In the genomic region with DNA sequence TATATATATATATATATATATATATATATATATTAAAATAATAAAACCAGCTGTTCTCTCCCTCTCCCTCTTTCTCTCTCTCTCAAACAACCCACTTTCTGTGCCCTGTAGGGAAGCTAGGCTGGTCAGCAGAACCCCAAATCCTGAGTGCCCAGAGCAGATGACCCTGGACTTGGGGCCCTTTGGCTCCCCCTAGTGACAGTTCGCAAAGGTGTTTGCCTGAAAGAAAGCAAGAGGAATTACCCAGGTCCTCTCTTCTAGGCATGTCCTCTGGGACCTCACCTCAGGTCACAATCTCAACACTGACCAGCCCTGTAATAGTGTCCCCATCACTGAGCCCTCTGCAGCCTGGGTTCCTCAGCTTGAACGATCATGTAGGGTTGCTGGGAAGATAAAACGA, we compare ENCODE assay signal across 10 mouse cellular contexts. TPM values are rescaled to one million over a fixed set of nuclear protein-coding genes. Genes with fewer than 3 reads are reported as not detected.
DNase-seq lines count a peak whose midpoint lies in the region; ATAC-seq and TF ChIP-seq lines count a peak whose summit lies in the region.
"Had no signal": no experiment of that assay in that cellular context is flagged by ENCODE, and none has a peak within 500 bp of the region (broad histone marks: within the 10 kb centered on the region; RNA-seq: fewer than 3 reads in every experiment).

No protein-coding gene starts in this region.

- H3K4me1 ChIP-seq in hindbrain, embryonic 11.5 days (replicated peaks; ENCODE audit: control insufficient read depth, insufficient read depth, low read length): peaks cover 11% of the 10 kb centered on the region
- H3K4me1 ChIP-seq in hindbrain, embryonic 12.5 days: peaks cover 28% of the 10 kb centered on the region
- peaks cover 9% of the 10 kb centered on the region; the same call in 1 of the 2 replicates for H3K4me1 ChIP-seq in embryonic facial prominence, embryonic 14.5 days (ENCODE audit: control insufficient read depth, insufficient read depth, low read length)

- H3K9ac ChIP-seq in hindbrain, embryonic 11.5 days (ENCODE audit: low read depth, low read length): no peak overlapping the region
- H3K9ac ChIP-seq in hindbrain, embryonic 12.5 days: no peak overlapping the region
- no peak overlapping the region for H3K9ac ChIP-seq in embryonic facial prominence, embryonic 14.5 days (ENCODE audit: low read depth, low read length)
- H3K9ac ChIP-seq: embryonic facial prominence, embryonic 12.5 days; limb, embryonic 12.5 days had no signal

- no peaks in the 10 kb centered on the region for H3K36me3 ChIP-seq in hindbrain, embryonic 11.5 days (ENCODE audit: control insufficient read depth, insufficient read depth, low read length)
- H3K36me3 ChIP-seq in hindbrain, embryonic 12.5 days: no peaks in the 10 kb centered on the region
- H3K36me3 ChIP-seq in C2C12 (ENCODE audit: control insufficient read depth, insufficient read depth): no peaks in the 10 kb centered on the region
- no peaks in the 10 kb centered on the region for H3K36me3 ChIP-seq in embryonic facial prominence, embryonic 14.5 days (ENCODE audit: control insufficient read depth, insufficient read depth, low read length)
- H3K36me3 ChIP-seq: embryonic facial prominence, embryonic 12.5 days; limb, embryonic 12.5 days had no signal

- no peaks in the 10 kb centered on the region for H3K27me3 ChIP-seq in hindbrain, embryonic 11.5 days (ENCODE audit: control insufficient read depth, insufficient read depth, low read length)
- peaks cover 5% of the 10 kb centered on the region for H3K27me3 ChIP-seq in hindbrain, embryonic 12.5 days
- H3K27me3 ChIP-seq in C2C12 (ENCODE audit: control insufficient read depth, insufficient read depth, insufficient read length): peaks cover 48% of the 10 kb centered on the region
- H3K27me3 ChIP-seq in embryonic facial prominence, embryonic 14.5 days (replicated peaks; ENCODE audit: control insufficient read depth, insufficient read depth, low read length): peaks cover 37% of the 10 kb centered on the region

- no peak overlapping the region for H3K4me3 ChIP-seq in hindbrain, embryonic 11.5 days (ENCODE audit: low read depth, low read length)
- H3K4me3 ChIP-seq in hindbrain, embryonic 12.5 days: no peak overlapping the region
- no peak overlapping the region for H3K4me3 ChIP-seq in C2C12 (ENCODE audit: insufficient read depth, poor library complexity, severe bottlenecking)
- H3K4me3 ChIP-seq in embryonic facial prominence, embryonic 14.5 days (ENCODE audit: low read depth, low read length): no peak overlapping the region
- H3K4me3 ChIP-seq: embryonic facial prominence, embryonic 12.5 days; limb, embryonic 12.5 days had no signal

- 21% methylated on average over 3 of the region's 3 CpGs for WGBS in hindbrain, embryonic 11.5 days
- 21% methylated on average over 3 of the region's 3 CpGs for WGBS in hindbrain, embryonic 12.5 days
- 18% methylated on average over 3 of the region's 3 CpGs for WGBS in embryonic facial prominence, embryonic 14.5 days

- ATAC-seq in hindbrain, embryonic 11.5 days (ENCODE audit: low FRiP score): no peak
- no peak for ATAC-seq in hindbrain, embryonic 12.5 days (ENCODE audit: low FRiP score)
- ATAC-seq in embryonic facial prominence, embryonic 14.5 days (ENCODE audit: low read depth): no peak
- ATAC-seq in megakaryocyte, adult 5-6 weeks (ENCODE audit: poor library complexity, severe bottlenecking): no peak

- no peak overlapping the region for H3K4me2 ChIP-seq in hindbrain, embryonic 11.5 days (replicated peaks; ENCODE audit: low read depth, low read length)
- H3K4me2 ChIP-seq in hindbrain, embryonic 12.5 days (replicated peaks): no peak overlapping the region
- no peak overlapping the region for H3K4me2 ChIP-seq in embryonic facial prominence, embryonic 14.5 days (ENCODE audit: low read depth, low read length)
- H3K4me2 ChIP-seq: embryonic facial prominence, embryonic 12.5 days; limb, embryonic 12.5 days had no signal

- H3K27ac ChIP-seq in hindbrain, embryonic 11.5 days (ENCODE audit: low read depth, low read length): no peak overlapping the region
- no peak overlapping the region for H3K27ac ChIP-seq in hindbrain, embryonic 12.5 days
- H3K27ac ChIP-seq in embryonic facial prominence, embryonic 14.5 days (replicated peaks; ENCODE audit: low read depth, low read length): no peak overlapping the region
- H3K27ac ChIP-seq: embryonic facial prominence, embryonic 12.5 days; limb, embryonic 12.5 days had no signal

- H3ac ChIP-seq in C2C12 (ENCODE audit: control insufficient read depth, insufficient read length, low read depth): no peak overlapping the region

- peak; percentile 82 for DNase-seq in hindbrain, embryonic 11.5 days (ENCODE audit: low spot score)
- peak; percentile 82 for DNase-seq in adrenal gland, postnatal 10 days
- DNase-seq in embryonic facial prominence, embryonic 14.5 days (ENCODE audit: low spot score): peak; percentile 54
- DNase-seq in layer of hippocampus, postnatal 36 days: peak; percentile 22
- DNase-seq in retina, postnatal 1 day: peak; percentile 80

- no peaks in the 10 kb centered on the region for H3K79me2 ChIP-seq in C2C12 (ENCODE audit: control insufficient read depth, insufficient read depth)

- peak; percentile 54 for TF ChIP-seq CTCF in C2C12 (IDR thresholded peaks at IDR 0.05; ENCODE audit: control insufficient read depth, insufficient read depth, insufficient read length)

- H3K79me3 ChIP-seq in C2C12 (ENCODE audit: low read depth): no peaks in the 10 kb centered on the region

- H3K9me3 ChIP-seq in hindbrain, embryonic 11.5 days (ENCODE audit: control insufficient read depth, low read length): no peaks in the 10 kb centered on the region
- H3K9me3 ChIP-seq in hindbrain, embryonic 12.5 days (replicated peaks): no peaks in the 10 kb centered on the region
- no peaks in the 10 kb centered on the region for H3K9me3 ChIP-seq in embryonic facial prominence, embryonic 14.5 days (ENCODE audit: control insufficient read depth, low read length)
- H3K9me3 ChIP-seq: embryonic facial prominence, embryonic 12.5 days; limb, embryonic 12.5 days had no signal

TF ChIP-seq in C2C12, 6 proteins besides CTCF, POLR2A, EP300 and RAD21:
- no peak for TF ChIP-seq MYOG (IDR thresholded peaks at IDR 0.05; ENCODE audit: control insufficient read depth, extremely low read depth, insufficient read length)
- no peak for TF ChIP-seq USF1 (IDR thresholded peaks at IDR 0.05; ENCODE audit: low read depth)
- TF ChIP-seq MYOD1 (IDR thresholded peaks at IDR 0.05; ENCODE audit: control insufficient read depth, insufficient read length, low read depth): no peak
- TF ChIP-seq MAX (IDR thresholded peaks at IDR 0.05): no peak
- TF ChIP-seq FOSL1 (IDR thresholded peaks at IDR 0.05; ENCODE audit: insufficient read depth, low read length, poor library complexity, severe bottlenecking): no peak
- no peak for TF ChIP-seq CEBPB (IDR thresholded peaks at IDR 0.05; ENCODE audit: low read depth)
TF ChIP-seq in C2C12: peak in this region for 0.

RNA-seq across cellular contexts. Expression of a gene that starts 2.8 kb away (rescaled TPM):
- 30.7 and 32.8 TPM in 2 replicates for polyA plus RNA-seq in hindbrain, embryonic 11.5 days (2014; fragmentation: Nextera tagmentation; extraction: Ambion mirVana)
- polyA plus RNA-seq in hindbrain, embryonic 12.5 days (2016; fragmentation: Nextera tagmentation; extraction: Ambion mirVana): 32.4 and 33.2 TPM in 2 replicates
- not detected for polyA plus RNA-seq in C2C12 (2012; fragmentation: generic; extraction: Trizol)
- total RNA-seq in adrenal gland, postnatal 10 days (2021): 1 to 10 TPM; 5.5 to 9.4 TPM
- polyA plus RNA-seq in embryonic facial prominence, embryonic 14.5 days (2014; fragmentation: Nextera tagmentation; extraction: Ambion mirVana): 12.6 and 17.3 TPM in 2 replicates
- 10 to 100 TPM; 19.3 to 21.8 TPM for total RNA-seq in layer of hippocampus, postnatal 36 days (2021)
- not detected in 2 replicates for total RNA-seq in megakaryocyte, adult 5-6 weeks (2015)
- total RNA-seq in megakaryocyte, adult 5-6 weeks (2017): not detected in 2 replicates

RNA-seq across cellular contexts. Expression of a gene that starts 51.6 kb away (rescaled TPM):
- 4.2 and 4.8 TPM in 2 replicates for polyA plus RNA-seq in hindbrain, embryonic 11.5 days (2014; fragmentation: Nextera tagmentation; extraction: Ambion mirVana)
- 3.1 and 4.9 TPM in 2 replicates for polyA plus RNA-seq in hindbrain, embryonic 12.5 days (2016; fragmentation: Nextera tagmentation; extraction: Ambion mirVana)
- not detected for polyA plus RNA-seq in C2C12 (2012; fragmentation: generic; extraction: Trizol)
- under 1 TPM in 1 of 2 experiments, not detected in 1; 0.27 TPM for total RNA-seq in adrenal gland, postnatal 10 days (2021)
- polyA plus RNA-seq in embryonic facial prominence, embryonic 14.5 days (2014; fragmentation: Nextera tagmentation; extraction: Ambion mirVana): 5.2 and 6.9 TPM in 2 replicates
- total RNA-seq in layer of hippocampus, postnatal 36 days (2021): 100 to 1,000 TPM; 167 to 170 TPM
- total RNA-seq in megakaryocyte, adult 5-6 weeks (2015): not detected in 2 replicates
- total RNA-seq in megakaryocyte, adult 5-6 weeks (2017): not detected in 2 replicates

Comparison
In these comparisons a context has a peak if more than half of its experiments do, and no peak if none do; other contexts are left out.
1. DNase-seq: peak in every context shown above with its lines; median percentile 82 in hindbrain, embryonic 11.5 days; 82 in adrenal gland, postnatal 10 days; 80 in retina, postnatal 1 day; 54 in embryonic facial prominence, embryonic 14.5 days; 22 in layer of hippocampus, postnatal 36 days.
2. RNA of a gene that starts 2.8 kb away (polyA plus RNA-seq): 30.7 to 32.8 TPM in hindbrain, embryonic 11.5 days, 32.4 to 33.2 TPM in hindbrain, embryonic 12.5 days and 12.6 to 17.3 TPM in embryonic facial prominence, embryonic 14.5 days; not detected in C2C12 (single experiment); every median in the first group is over 10 times any median in the second.